Mouse (Mus musculus) midbrain, postnatal 0 days (tissue): ENCODE measurements around the gene Atp13a1. TPM values are rescaled to one million over a fixed set of nuclear protein-coding genes. Genes with fewer than 3 reads are reported as not detected.

Experiments
- ATAC-seq: fragments of 200-750 bp; cut with Nextera tagmentation; 2 replicates; pipeline ENCODE4 v1.8.0; 2017; ENCODE audit warnings: moderate number of reproducible peaks, mild to moderate bottlenecking, moderate TSS enrichment, moderate library complexity; ENCODE audit not compliant: low FRiP score
- DNase-seq: peaks from one replicate; pipeline ENCODE4 v3.0.0-alpha.2; 2015; ENCODE audit warnings: low spot score
- H3K27ac ChIP-seq: fragments of 300-500 bp; sonication (generic); 2 replicates; pipeline ENCODE4 v1.5.1; 2014; ENCODE audit warnings: low read depth, mild to moderate bottlenecking, low read length, mixed read lengths
- H3K27me3 ChIP-seq: fragments of 300-500 bp; sonication (generic); 2 replicates; pipeline ENCODE4 v1.6.1; 2014; ENCODE audit warnings: low read length, control low read depth, mixed read lengths; ENCODE audit not compliant: insufficient read depth
- H3K36me3 ChIP-seq: fragments of 300-500 bp; sonication (generic); 2 replicates; pipeline ENCODE4 v1.6.1; 2014; ENCODE audit warnings: low read length, control low read depth, mixed read lengths; ENCODE audit not compliant: insufficient read depth
- H3K4me1 ChIP-seq: fragments of 300-500 bp; sonication (generic); 2 replicates; pipeline ENCODE4 v1.6.1; 2014; ENCODE audit warnings: mild to moderate bottlenecking, control low read depth, antibody characterized with exemption, low read length, mixed read lengths; ENCODE audit not compliant: insufficient read depth
- H3K4me2 ChIP-seq: fragments of 300-500 bp; sonication (generic); 2 replicates; pipeline ENCODE4 v1.6.1; 2014; ENCODE audit warnings: low read depth, mild to moderate bottlenecking, low read length, mixed read lengths; ENCODE audit not compliant: poor library complexity, severe bottlenecking
- H3K4me3 ChIP-seq: fragments of 300-500 bp; sonication (generic); 2 replicates; pipeline ENCODE4 v1.5.1; 2014; ENCODE audit warnings: low read depth, mild to moderate bottlenecking, low read length, moderate library complexity
- H3K9ac ChIP-seq: fragments of 300-500 bp; sonication (generic); replicated peaks from 2 replicates; pipeline ENCODE4 v1.6.1; 2014; ENCODE audit warnings: mild to moderate bottlenecking, low read length, moderate library complexity, mixed read lengths; ENCODE audit not compliant: poor library complexity, severe bottlenecking
- H3K9me3 ChIP-seq: fragments of 300-500 bp; sonication (generic); 2 replicates; pipeline ENCODE4 v1.6.1; 2016; ENCODE audit warnings: low read length, control low read depth
- CTCF ChIP-seq: IDR thresholded peaks from 2 replicates; pipeline ENCODE4 v1.5.1; 2016; ENCODE audit warnings: antibody characterized with exemption, mild to moderate bottlenecking
- WGBS: fragments of 180-500 bp; shearing (Covaris S2); extraction: QIAGEN DNeasy Blood & Tissue Kit; methylation state at CpG from one replicate; pipeline ENCODE4 v1.1.7; 2014; 5-methylcytosine and 5-hydroxymethylcytosine counted together
- polyA plus RNA-seq: library from polyadenylated mRNA; unstranded; fragments of >200 nt; fragmentation: Nextera tagmentation; extraction: Ambion mirVana; gene quantifications from 2 replicates; pipeline ENCODE4 v1.2.1, GENCODE M21; 2015
- total RNA-seq: library from RNA; depleted of rRNA; stranded (reverse); fragments of >200 nt; gene quantifications from 2 replicates; pipeline ENCODE4 v1.2.3, GENCODE M21; 2014

Atp13a1 gene
- total and polyA plus RNA-seq, 2 experiments from 2014 or later, result 44.6 to 92.7 TPM

GRCm38 (mm10) chr8:69789105-69789504 is 1.9 kb upstream of the Atp13a1 start:
- ATAC-seq, result no peak
- H3K27me3 ChIP-seq, result no peaks in the 10 kb centered on the region

GRCm38 (mm10) chr8:69789731-69790130 is 1.2 kb upstream of the Atp13a1 start:
- 0 out of 2 replicates have a peak, but pooled peaks cover 11% of the 10 kb centered on the region for H3K36me3 ChIP-seq
- no peak for TF ChIP-seq CTCF
- no peak for DNase-seq
- no peaks in the 10 kb centered on the region for H3K9me3 ChIP-seq
- no peak overlapping the region for H3K9ac ChIP-seq
- H3K4me1 ChIP-seq, result peaks cover 4% of the 10 kb centered on the region; the same call in 1 of the 2 replicates
- H3K27ac ChIP-seq, result no peak overlapping the region
- no peak for ATAC-seq
- no peaks in the 10 kb centered on the region for H3K27me3 ChIP-seq
- no peak overlapping the region for H3K4me3 ChIP-seq
- H3K4me2 ChIP-seq, result no peak overlapping the region; the same call in 1 of the 2 replicates
- 71% methylated on average over 5 of the region's 5 CpGs for WGBS

More at GRCm38 (mm10) chr8:69789105-69789504, 1.9 kb upstream of the Atp13a1 start:
- no peak overlapping the region for H3K27ac ChIP-seq
- H3K9me3 ChIP-seq, result no peaks in the 10 kb centered on the region
- WGBS, result 87% methylated on average over 5 of the region's 5 CpGs
- DNase-seq, result no peak
- H3K4me2 ChIP-seq, result no peak overlapping the region
- no peak overlapping the region for H3K4me3 ChIP-seq
- H3K9ac ChIP-seq, result no peak overlapping the region
- 0 out of 2 replicates have a peak, but pooled peaks cover 7% of the 10 kb centered on the region for H3K36me3 ChIP-seq
- peaks cover 4% of the 10 kb centered on the region; the same call in 1 of the 2 replicates for H3K4me1 ChIP-seq
- TF ChIP-seq CTCF, result no peak

GRCm38 (mm10) chr8:69790364-69790763 is 599 bp upstream of the Atp13a1 start:
- 26% methylated on average over 11 of the region's 11 CpGs for WGBS
- peak overlapping the region; percentile 77; the same call in 1 of the 2 replicates for H3K27ac ChIP-seq
- peak overlapping the region; percentile 92 for H3K4me2 ChIP-seq
- no peak for DNase-seq
- H3K27me3 ChIP-seq, result no peaks in the 10 kb centered on the region
- H3K9me3 ChIP-seq, result no peaks in the 10 kb centered on the region
- peaks cover 4% of the 10 kb centered on the region; the same call in 1 of the 2 replicates for H3K4me1 ChIP-seq
- TF ChIP-seq CTCF, result no peak
- H3K4me3 ChIP-seq, result peak overlapping the region; percentile 100
- peak; percentile 8; the same call in 1 of the 2 replicates for ATAC-seq
- H3K36me3 ChIP-seq, result 0 out of 2 replicates have a peak, but pooled peaks cover 13% of the 10 kb centered on the region
- peak overlapping the region; percentile 94 for H3K9ac ChIP-seq

- Histone ChIP-seq H3K4me3 (peak overlapping the region; percentile 100), H3K36me3 (peaks cover 22% of the 10 kb centered on the region), H3K4me1 (peaks cover 4% of the 10 kb centered on the region; the same call in 1 of the 2 replicates), H3K27me3 (no peaks in the 10 kb centered on the region), H3K9ac (peak overlapping the region; percentile 94), H3K9me3 (no peaks in the 10 kb centered on the region), H3K4me2 (peak overlapping the region; percentile 92), H3K27ac (peak overlapping the region; percentile 77)
- under 1% methylated on average over 40 of the region's 48 CpGs for WGBS
- peak; percentile 23 for DNase-seq
- TF ChIP-seq CTCF, result no peak
- peak; percentile 70 for ATAC-seq
These were observed 579 bp downstream of the Atp13a1 start for GRCm38 (mm10) chr8:69791415-69792068.

- H3K9ac ChIP-seq, result no peak overlapping the region
- no peak overlapping the region for H3K4me2 ChIP-seq
- no peak overlapping the region for H3K27ac ChIP-seq
- ATAC-seq (no peak), DNase-seq (no peak)
- H3K9me3 ChIP-seq, result no peaks in the 10 kb centered on the region
- no peak for TF ChIP-seq CTCF
- WGBS, result 91% methylated on average over 4 of the region's 4 CpGs
- H3K27me3 ChIP-seq, result no peaks in the 10 kb centered on the region
- H3K36me3 ChIP-seq, result peaks cover 43% of the 10 kb centered on the region
- H3K4me1 ChIP-seq, result peaks cover 4% of the 10 kb centered on the region; the same call in 1 of the 2 replicates
- no peak overlapping the region for H3K4me3 ChIP-seq
These were observed 2.7 kb downstream of the Atp13a1 start for GRCm38 (mm10) chr8:69793666-69794065.

GRCm38 (mm10) chr8:69794096-69794495 is 3.1 kb downstream of the Atp13a1 start:
- Histone ChIP-seq H3K27ac (no peak overlapping the region), H3K4me1 (peaks cover 4% of the 10 kb centered on the region; the same call in 1 of the 2 replicates), H3K9ac (no peak overlapping the region), H3K9me3 (no peaks in the 10 kb centered on the region), H3K27me3 (no peaks in the 10 kb centered on the region), H3K4me2 (no peak overlapping the region), H3K4me3 (no peak overlapping the region), H3K36me3 (peaks cover 47% of the 10 kb centered on the region)
- DNase-seq (no peak), ATAC-seq (no peak)
- WGBS, result 95% methylated on average over 3 of the region's 3 CpGs
- TF ChIP-seq CTCF, result no peak
